Mouse (Mus musculus) CH12.LX (cell line): ENCODE data around the gene Mkrn1. TPM values are rescaled to one million over a fixed set of nuclear protein-coding genes. Genes with fewer than 3 reads are reported as not detected.

ENCODE experiments used
- DNase-seq: peaks from one replicate; pipeline ENCODE4 v3.0.0-alpha.2; 2013; ENCODE audit errors: extremely low read depth
- H3K27ac ChIP-seq: 2 replicates; pipeline ENCODE4 v1.5.1; 2012; ENCODE audit warnings: low read depth, mild to moderate bottlenecking, control low read depth, moderate library complexity; ENCODE audit not compliant: insufficient read depth
- H3K27me3 ChIP-seq: replicated peaks from 2 replicates; pipeline ENCODE3; 2012; ENCODE audit warnings: inconsistent platforms
- H3K36me3 ChIP-seq, 2 experiments: replicated peaks in 1 of 2; 2 replicates each; pipeline versions ENCODE3 to v1.6.1; 2012; ENCODE audit warnings: inconsistent platforms in 1 of 2, low read length in 1 of 2, mild to moderate bottlenecking in 1 of 2, mixed read lengths in 1 of 2, moderate library complexity in 1 of 2; ENCODE audit not compliant: control insufficient read depth in 1 of 2, insufficient read depth in 1 of 2
- H3K4me1 ChIP-seq, 2 experiments: 2 replicates each; pipeline ENCODE4 v1.6.1; 2012; ENCODE audit warnings: inconsistent platforms in 1 of 2, moderate library complexity in 1 of 2; ENCODE audit not compliant: insufficient read depth in 2 of 2, control insufficient read depth in 1 of 2
- H3K4me2 ChIP-seq: 2 replicates; pipeline ENCODE4 v1.6.1; 2012; ENCODE audit warnings: low read depth, mild to moderate bottlenecking, control low read depth; ENCODE audit not compliant: poor library complexity, insufficient read depth, severe bottlenecking
- H3K4me3 ChIP-seq, 3 experiments: fragments of 150-350 bp in 1 of 3; sonication (generic) in 1 of 3; replicated peaks in 1 of 3; 2 replicates each; pipeline versions ENCODE3 to v1.5.1; 2011 to 2012; ENCODE audit warnings: low read depth in 2 of 3, low read length in 2 of 3, mild to moderate bottlenecking in 2 of 3, moderate library complexity in 2 of 3, control low read depth in 1 of 3, improper control_type of control experiment in 1 of 3, inconsistent platforms in 1 of 3, mixed read lengths in 1 of 3; ENCODE audit not compliant: poor library complexity in 1 of 3
- H3K79me2 ChIP-seq: replicated peaks from 2 replicates; pipeline ENCODE4 v1.6.1; 2012; ENCODE audit warnings: mild to moderate bottlenecking, moderate library complexity; ENCODE audit not compliant: control insufficient read depth, poor library complexity, insufficient read depth, severe bottlenecking; ENCODE audit errors: extremely low read depth
- H3K9ac ChIP-seq: 2 replicates; pipeline ENCODE4 v1.6.1; 2012; ENCODE audit warnings: low read depth, mild to moderate bottlenecking, control low read depth, moderate library complexity; ENCODE audit not compliant: insufficient read depth
- H3K9me3 ChIP-seq: replicated peaks from 2 replicates; pipeline ENCODE3; 2012; ENCODE audit warnings: low read length, inconsistent platforms, mixed read lengths
- BHLHE40 ChIP-seq: IDR thresholded peaks from 2 replicates; pipeline ENCODE4 v1.6.1; 2011; ENCODE audit warnings: mild to moderate bottlenecking, low read depth, low read length, improper control_type of control experiment
- CHD1 ChIP-seq: IDR thresholded peaks from 2 replicates; pipeline ENCODE4 v1.6.1; 2012; ENCODE audit warnings: low read depth, low read length, improper control_type of control experiment, inconsistent platforms
- CTCF ChIP-seq, 2 experiments: IDR thresholded peaks in 1 of 2; conservative IDR thresholded peaks in 1 of 2; 2 replicates each; pipeline ENCODE4 v1.5.1; 2011 to 2012; ENCODE audit warnings: low read depth in 2 of 2, low read length in 2 of 2, improper control_type of control experiment in 1 of 2, inconsistent platforms in 1 of 2, mild to moderate bottlenecking in 1 of 2, moderate library complexity in 1 of 2
- ELF1 ChIP-seq: IDR thresholded peaks from 2 replicates; pipeline ENCODE4 v1.6.1; 2014; ENCODE audit warnings: low read depth, mild to moderate bottlenecking, inconsistent platforms, low read length, improper control_type of control experiment
- EP300 ChIP-seq: IDR thresholded peaks from 2 replicates; pipeline ENCODE4 v1.6.1; 2011; ENCODE audit warnings: low read length, improper control_type of control experiment
- ETS1 ChIP-seq: conservative IDR thresholded peaks from 2 replicates; pipeline ENCODE4 v1.6.1; 2012; ENCODE audit warnings: low read depth, mild to moderate bottlenecking, inconsistent platforms, low read length, improper control_type of control experiment, moderate library complexity
- GABPA ChIP-seq: IDR thresholded peaks from 2 replicates; pipeline ENCODE4 v1.6.1; 2012; ENCODE audit warnings: low read depth, low read length, improper control_type of control experiment, inconsistent platforms; ENCODE audit not compliant: insufficient replicate concordance
- HCFC1 ChIP-seq: IDR thresholded peaks from 2 replicates; pipeline ENCODE4 v1.6.1; 2012; ENCODE audit warnings: low read depth, mild to moderate bottlenecking, inconsistent platforms, low read length, improper control_type of control experiment
- JUND ChIP-seq: conservative IDR thresholded peaks from 2 replicates; pipeline ENCODE4 v1.6.1; 2011; ENCODE audit warnings: low read depth, low read length, improper control_type of control experiment
- KAT2A ChIP-seq: IDR thresholded peaks from 2 replicates; pipeline ENCODE4 v1.6.1; 2012; ENCODE audit warnings: low read length, improper control_type of control experiment, inconsistent platforms; ENCODE audit not compliant: insufficient replicate concordance
- MAFK ChIP-seq: IDR thresholded peaks from 2 replicates; pipeline ENCODE4 v1.6.1; 2011; ENCODE audit warnings: low read length, improper control_type of control experiment; ENCODE audit not compliant: insufficient replicate concordance
- MAX ChIP-seq: IDR thresholded peaks from 2 replicates; pipeline ENCODE4 v1.6.1; 2011; ENCODE audit warnings: low read length, improper control_type of control experiment
- MAZ ChIP-seq: IDR thresholded peaks from 2 replicates; pipeline ENCODE4 v1.6.1; 2012; ENCODE audit warnings: low read depth, mild to moderate bottlenecking, inconsistent platforms, low read length, improper control_type of control experiment, moderate library complexity
- MXI1 ChIP-seq: IDR thresholded peaks from 2 replicates; pipeline ENCODE4 v1.6.1; 2011; ENCODE audit warnings: mild to moderate bottlenecking, low read depth, low read length, improper control_type of control experiment
- MYC ChIP-seq: IDR thresholded peaks from 2 replicates; pipeline ENCODE4 v1.6.1; 2011; ENCODE audit warnings: low read depth, mild to moderate bottlenecking, improper control_type of control experiment, low read length
- NELFE ChIP-seq: IDR thresholded peaks from 2 replicates; pipeline ENCODE4 v1.6.1; 2011; ENCODE audit warnings: low read depth, low read length, improper control_type of control experiment
- NRF1 ChIP-seq: IDR thresholded peaks from 2 replicates; pipeline ENCODE4 v1.6.1; 2014; ENCODE audit warnings: low read depth, mild to moderate bottlenecking, inconsistent platforms, low read length, improper control_type of control experiment, moderate library complexity
- POLR2A ChIP-seq: IDR thresholded peaks from 2 replicates; pipeline ENCODE4 v1.6.1; 2011; ENCODE audit warnings: low read depth, mild to moderate bottlenecking, improper control_type of control experiment, low read length
- RAD21 ChIP-seq: IDR thresholded peaks from 2 replicates; pipeline ENCODE4 v1.6.1; 2011; ENCODE audit warnings: low read depth, mild to moderate bottlenecking, low read length, improper control_type of control experiment, moderate library complexity
- SMC3 ChIP-seq: IDR thresholded peaks from 2 replicates; pipeline ENCODE4 v1.6.1; 2011; ENCODE audit warnings: low read depth, low read length, improper control_type of control experiment
- TBP ChIP-seq: conservative IDR thresholded peaks from 2 replicates; pipeline ENCODE4 v1.6.1; 2011; ENCODE audit warnings: low read depth, low read length, improper control_type of control experiment
- TCF12 ChIP-seq: IDR thresholded peaks from 2 replicates; pipeline ENCODE4 v1.6.1; 2014; ENCODE audit warnings: low read depth, mild to moderate bottlenecking, inconsistent platforms, low read length, improper control_type of control experiment
- USF1 ChIP-seq: IDR thresholded peaks from 2 replicates; pipeline ENCODE4 v1.6.1; 2014; ENCODE audit warnings: low read depth, mild to moderate bottlenecking, inconsistent platforms, low read length, improper control_type of control experiment
- USF2 ChIP-seq: conservative IDR thresholded peaks from 2 replicates; pipeline ENCODE4 v1.6.1; 2011; ENCODE audit warnings: low read depth, low read length, improper control_type of control experiment
- ZC3H11A ChIP-seq: IDR thresholded peaks from 2 replicates; pipeline ENCODE4 v1.6.1; 2012; ENCODE audit warnings: low read depth, mild to moderate bottlenecking, inconsistent platforms, low read length, improper control_type of control experiment
- ZMIZ1 ChIP-seq: IDR thresholded peaks from 2 replicates; pipeline ENCODE4 v1.6.1; 2012; ENCODE audit warnings: low read depth, mild to moderate bottlenecking, inconsistent platforms, low read length, improper control_type of control experiment
- dilution Hi-C: fragments of 300-500 bp; cut with MboI; formaldehyde crosslinking; loops from 2 replicates; pipeline ENCODE4 v1.14.3; 2020; ENCODE audit warnings: low sequenced_read_pairs; ENCODE audit not compliant: extremely low pct_unique_long_range_greater_than_20kb, extremely low pct_ligation_motif_present
- in situ Hi-C: fragments of 300-500 bp; cut with MboI; formaldehyde crosslinking; loops from 3 replicates; pipeline ENCODE4 v1.14.3; 2019; ENCODE audit warnings: low sequenced_read_pairs, low pct_ligation_motif_present, low pct_unique_long_range_greater_than_20kb, mixed read lengths
- polyA plus RNA-seq: library from polyadenylated mRNA; unstranded; fragments of >175 nt; gene quantifications from 2 replicates; pipeline ENCODE4 v1.2.1, GENCODE M21; 2012; ENCODE audit warnings: low read depth; ENCODE audit not compliant: insufficient read length
- total RNA-seq, 2 experiments: library from RNA; depleted of rRNA; stranded (reverse); fragments of 300-350 nt in 1 of 2; fragments of >200 nt in 1 of 2; gene quantifications; 2 replicates each; pipeline ENCODE4 v1.2.3; 2012 to 2014

Mkrn1 gene
- total and polyA plus RNA-seq, 3 experiments: 39.3 to 50.3 (median 43.7) TPM

DNA sequence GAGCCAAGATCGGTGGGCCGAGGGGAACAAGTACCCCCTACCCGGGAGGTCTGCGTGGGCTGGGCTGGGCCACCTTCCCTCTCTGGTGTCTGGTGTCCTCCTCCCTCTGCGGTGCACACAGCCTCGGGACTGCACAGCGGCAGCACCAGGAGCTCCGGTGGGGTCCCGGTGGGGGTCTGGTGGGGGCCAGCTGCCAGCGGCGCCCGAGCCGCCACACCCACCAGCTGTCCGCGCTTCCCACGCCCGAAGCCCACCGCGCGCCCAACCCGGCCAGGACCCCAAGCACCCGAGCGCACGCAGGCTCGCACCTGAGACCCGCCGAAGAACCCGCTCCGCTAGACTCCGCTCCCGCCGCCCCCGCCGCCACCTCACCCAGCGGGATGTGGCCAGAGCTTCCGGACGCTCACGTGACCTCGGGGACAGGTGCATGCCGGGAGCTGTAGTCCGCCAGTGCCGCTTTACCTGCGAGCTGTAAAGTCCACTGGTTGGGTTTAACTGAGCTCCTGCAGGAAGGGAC, 42.9 kb downstream of the Mkrn1 start, which contains the start of gene Slc37a3:
TSS of gene Slc37a3 (minus strand) at position 365 of the 517 bp plus-strand sequence.
- DNase-seq: peak; percentile 91
- Histone ChIP-seq H3K4me1 (peaks cover 13 to 47% of the 10 kb centered on the region in 2 experiments), H3K4me2 (peak within 1 kb of the TSS; percentile 65), H3K9me3 (peaks cover 7% of the 10 kb centered on the region), H3K9ac (peak within 1 kb of the TSS; percentile 80), H3K79me2 (peaks cover 3% of the 10 kb centered on the region; the same call in 1 of the 2 replicates), H3K36me3 (peaks cover 5 to 12% of the 10 kb centered on the region in 2 experiments), H3K4me3 (peak within 1 kb of the TSS; percentile 75 to 94 (median 91)), H3K27ac (no peak within 1 kb of the TSS), H3K27me3 (no peaks in the 10 kb centered on the region)
- in situ Hi-C loops (no loop called here), dilution Hi-C loops (no loop called here)
- TF ChIP-seq JUND: no peak
- TF ChIP-seq MXI1: peak; percentile 37; the same call in 1 of the 2 replicates
- peak; percentile 81 for TF ChIP-seq ELF1
- peak; percentile 76; the same call in 1 of the 2 replicates for TF ChIP-seq MAZ
- TF ChIP-seq EP300: no peak
- TF ChIP-seq GABPA: peak; percentile 33; the same call in 1 of the 2 replicates
- no peak for TF ChIP-seq RAD21
- peak; percentile 77; the same call in 1 of the 2 replicates for TF ChIP-seq POLR2A
- peak; percentile 86 for TF ChIP-seq MAX
- TF ChIP-seq TCF12: peak; percentile 57; the same call in 1 of the 2 replicates
- TF ChIP-seq USF2: peak; percentile 92
- no peak for TF ChIP-seq TBP
- peak; percentile 96 for TF ChIP-seq USF1
- TF ChIP-seq HCFC1: peak; percentile 98
- TF ChIP-seq KAT2A: peak; percentile 88; the same call in 1 of the 2 replicates
- TF ChIP-seq BHLHE40: peak; percentile 97

DNA sequence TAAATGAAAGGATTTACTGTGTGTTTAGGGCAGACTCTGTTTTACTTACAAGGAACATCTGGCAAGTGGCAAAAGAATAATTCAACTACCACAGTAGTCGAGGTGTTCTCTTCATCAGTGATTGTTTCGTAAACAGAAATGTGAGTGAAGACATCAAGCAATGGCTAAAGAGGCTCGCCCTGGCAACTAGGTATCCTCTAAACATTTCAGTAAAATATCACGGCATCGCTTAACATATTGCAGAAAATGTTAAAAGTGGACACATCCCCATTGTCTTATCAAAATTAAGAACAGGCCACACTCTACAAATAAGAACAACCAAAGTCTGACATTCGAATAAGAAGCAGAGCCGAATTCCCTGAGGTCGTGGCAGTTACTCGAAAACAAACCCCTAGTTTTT, 43.5 kb downstream of the Mkrn1 start:
- H3K4me1 ChIP-seq: peaks cover 13 to 52% of the 10 kb centered on the region in 2 experiments
- H3K4me3 ChIP-seq: peak overlapping the region; percentile 75 to 94 (median 91)
- H3K36me3 ChIP-seq: peaks cover 5 to 12% of the 10 kb centered on the region in 2 experiments
- peak overlapping the region; percentile 65 for H3K4me2 ChIP-seq
- peaks cover 7% of the 10 kb centered on the region for H3K9me3 ChIP-seq
- no peak for TF ChIP-seq ZC3H11A
- TF ChIP-seq NRF1: no peak
- no peak for TF ChIP-seq RAD21
- TF ChIP-seq MAX: no peak
- TF ChIP-seq SMC3: no peak
- TF ChIP-seq MAFK: no peak
- TF ChIP-seq ETS1: no peak
- no peak for TF ChIP-seq MXI1
- no peak for TF ChIP-seq NELFE
- TF ChIP-seq KAT2A: no peak
- no peak for TF ChIP-seq MYC
- no peak for TF ChIP-seq HCFC1
- TF ChIP-seq USF1: no peak
- TF ChIP-seq EP300: no peak
- TF ChIP-seq ZMIZ1: no peak
- TF ChIP-seq CTCF (conservative IDR thresholded peaks at IDR 0.05 in 1 of 2, IDR thresholded peaks at IDR 0.05 in 1 of 2; ENCODE audit: low read depth in 2 of 2, low read length in 2 of 2): no peak
- no peak for TF ChIP-seq TCF12
- no peak for TF ChIP-seq CHD1
- peaks cover 3% of the 10 kb centered on the region; the same call in 1 of the 2 replicates for H3K79me2 ChIP-seq
- peak overlapping the region; percentile 80 for H3K9ac ChIP-seq
- dilution Hi-C loops (no loop called here), in situ Hi-C loops (no loop called here)
- H3K27ac ChIP-seq: no peak overlapping the region
- no peak for DNase-seq
- no peaks in the 10 kb centered on the region for H3K27me3 ChIP-seq
